Comparison of ENCODE assay signal across 8 mouse cellular contexts in genomic region chr2:166713690-166714426, GRCm38 (mm10). TPM values are rescaled to one million over a fixed set of nuclear protein-coding genes. Genes with fewer than 3 reads are reported as not detected.
DNase-seq lines count a peak whose midpoint lies in the region; ATAC-seq lines count a peak whose summit lies in the region.

Prex1 (minus strand) TSS chr2:166713832.

- H3K27me3 ChIP-seq in embryonic facial prominence, embryonic 11.5 days (ENCODE audit: control insufficient read depth, insufficient read depth, low read length) = no peaks in the 10 kb centered on the region
- H3K27me3 ChIP-seq in intestine, embryonic 16.5 days (replicated peaks; ENCODE audit: control insufficient read depth, insufficient read depth, low read length) = no peaks in the 10 kb centered on the region

- intact Hi-C loops in left cerebral cortex, postnatal 25 days (cut with DNase I) = loop anchor here (2.0 to 5.0 kb wide), 4 partner anchors 49 to 107 kb away; no protein-coding TSS in a partner anchor

- H3K36me3 ChIP-seq in embryonic facial prominence, embryonic 11.5 days (replicated peaks; ENCODE audit: control insufficient read depth, insufficient read depth, low read depth, low read length) = no peaks in the 10 kb centered on the region
- no peaks in the 10 kb centered on the region for H3K36me3 ChIP-seq in intestine, embryonic 16.5 days (ENCODE audit: control insufficient read depth, insufficient read depth, low read length)

- peak within 1 kb of the TSS; percentile 66 for H3K9ac ChIP-seq in embryonic facial prominence, embryonic 11.5 days (replicated peaks; ENCODE audit: low read length)
- peak within 1 kb of the TSS; percentile 77 for H3K9ac ChIP-seq in intestine, embryonic 16.5 days (ENCODE audit: low read depth, low read length)

- ATAC-seq in embryonic facial prominence, embryonic 11.5 days (replicated peaks; ENCODE audit: insufficient number of reproducible peaks, low FRiP score, low TSS enrichment, low read depth) = peak; percentile 75
- ATAC-seq in intestine, embryonic 16.5 days = peak; percentile 92

- H3K4me2 ChIP-seq in embryonic facial prominence, embryonic 11.5 days (ENCODE audit: low read depth, low read length) = peak within 1 kb of the TSS; percentile 71
- H3K4me2 ChIP-seq in intestine, embryonic 16.5 days (ENCODE audit: low read depth, low read length) = peak within 1 kb of the TSS; percentile 97

- WGBS in embryonic facial prominence, embryonic 11.5 days = under 1% methylated on average over 60 of the region's 69 CpGs
- under 1% methylated on average over 69 of the region's 69 CpGs for WGBS in intestine, embryonic 16.5 days

- no peaks in the 10 kb centered on the region for H3K9me3 ChIP-seq in embryonic facial prominence, embryonic 11.5 days (replicated peaks; ENCODE audit: control insufficient read depth, low read length)
- peaks cover 3% of the 10 kb centered on the region; the same call in 1 of the 2 replicates for H3K9me3 ChIP-seq in intestine, embryonic 16.5 days (ENCODE audit: control insufficient read depth, low read length)

- DNase-seq in adrenal gland, postnatal 25 days = peak; percentile 99
- DNase-seq in embryonic facial prominence, embryonic 11.5 days (ENCODE audit: low spot score) = peak; percentile 100
- peak; percentile 4 for DNase-seq in gonadal fat pad, adult 2 months (ENCODE audit: low read depth)
- peak; percentile 93 to 98 for DNase-seq in left cerebral cortex, postnatal 25 days (ENCODE audit: low spot score in 2 of 2)
- DNase-seq in mesoderm, embryonic 11.5 days (ENCODE audit: low read depth, low spot score) = peak; percentile 98
- DNase-seq in right cerebral cortex, postnatal 25 days = peak; percentile 95
- DNase-seq in urinary bladder, postnatal 36 days (ENCODE audit: low spot score in 2 of 2) = peak; percentile 97 to 99

- H3K4me1 ChIP-seq in embryonic facial prominence, embryonic 11.5 days (ENCODE audit: control insufficient read depth, insufficient read depth, low read length) = peaks cover 4% of the 10 kb centered on the region
- peaks cover 12% of the 10 kb centered on the region for H3K4me1 ChIP-seq in intestine, embryonic 16.5 days (ENCODE audit: control insufficient read depth, insufficient read depth, low read length)

- H3K27ac ChIP-seq in embryonic facial prominence, embryonic 11.5 days (replicated peaks; ENCODE audit: low read depth, low read length) = 0 out of 2 replicates have a peak within 1 kb of the TSS, but pooled peaks have one; percentile 17
- peak within 1 kb of the TSS; percentile 22; the same call in 1 of the 2 replicates for H3K27ac ChIP-seq in intestine, embryonic 16.5 days (ENCODE audit: low read length)

- H3K4me3 ChIP-seq in embryonic facial prominence, embryonic 11.5 days (ENCODE audit: low read depth, low read length) = peak within 1 kb of the TSS; percentile 73
- peak within 1 kb of the TSS; percentile 77 for H3K4me3 ChIP-seq in intestine, embryonic 16.5 days (ENCODE audit: low read length)

RNA-seq across cellular contexts. Expression of gene Prex1, which starts in this region (rescaled TPM):
- total RNA-seq in adrenal gland, postnatal 25 days (2021) = 14.0 and 14.1 TPM in 2 replicates
- polyA plus RNA-seq in embryonic facial prominence, embryonic 11.5 days (2014; fragmentation: Nextera tagmentation; extraction: Ambion mirVana) = 15.5 and 21.7 TPM in 2 replicates
- polyA plus RNA-seq in gonadal fat pad, adult 2 months (2012; rRNA removed) = 25.1 and 25.3 TPM in 2 replicates
- 7.9 and 8.0 TPM in 2 replicates for polyA plus RNA-seq in intestine, embryonic 16.5 days (2015; fragmentation: Nextera tagmentation; extraction: Ambion mirVana)
- 100 to 1,000 TPM; 115 to 120 TPM for total RNA-seq in left cerebral cortex, postnatal 25 days (2021)

Comparison
In these comparisons a context has a peak if more than half of its experiments do, and no peak if none do; other contexts are left out.
1. Peak in every context shown above with its lines: DNase-seq, ATAC-seq, H3K4me3 ChIP-seq and H3K27ac ChIP-seq.
2. DNase-seq: peak in every context shown above with its lines; median percentile 100 in embryonic facial prominence, embryonic 11.5 days; 99 in adrenal gland, postnatal 25 days; 98 in mesoderm, embryonic 11.5 days; 98 in urinary bladder, postnatal 36 days; 96 in left cerebral cortex, postnatal 25 days; 95 in right cerebral cortex, postnatal 25 days; 4 in gonadal fat pad, adult 2 months.